Mouse (Mus musculus): ENCODE data around the gene Btbd9.

Btbd9 gene

DNA sequence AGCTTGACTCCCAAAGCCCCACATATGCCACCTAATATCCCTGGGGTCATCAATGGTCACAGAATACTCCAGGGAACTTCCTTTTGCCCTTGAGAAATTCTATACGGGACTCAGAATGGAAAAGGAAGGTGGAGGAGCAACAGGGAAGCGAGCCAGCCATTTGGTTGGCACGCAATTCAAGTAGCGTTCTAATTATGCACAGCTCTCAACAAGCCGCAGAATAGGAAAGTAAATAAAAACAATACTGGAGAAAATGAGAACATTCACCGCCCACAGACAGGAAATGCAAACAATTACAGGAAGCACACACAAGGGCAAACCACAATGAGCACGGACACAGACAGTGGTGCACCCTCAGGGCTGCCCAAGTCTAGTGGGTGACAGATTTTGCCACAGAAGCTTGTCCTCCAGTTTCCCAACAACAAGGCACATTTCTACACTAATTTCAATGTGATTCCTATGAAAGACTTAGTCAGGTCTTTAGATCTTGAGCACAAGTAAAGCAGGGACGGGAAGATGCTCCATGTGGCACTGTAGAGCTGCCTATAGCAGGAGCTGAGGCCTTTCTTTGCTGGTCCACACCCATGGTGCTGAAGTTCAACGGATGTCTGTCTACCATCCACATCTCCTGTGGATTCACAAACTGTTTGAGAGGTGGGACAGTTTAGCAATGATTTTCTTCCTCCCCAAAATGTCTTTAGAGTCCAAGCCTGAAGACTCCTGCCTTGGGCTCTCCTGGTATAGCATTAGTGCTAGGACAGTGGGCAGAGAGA, 232.4 kb downstream of the Btbd9 start:
- DNase-seq (ENCODE audit: low read depth, low spot score), result peak; percentile 27

DNA sequence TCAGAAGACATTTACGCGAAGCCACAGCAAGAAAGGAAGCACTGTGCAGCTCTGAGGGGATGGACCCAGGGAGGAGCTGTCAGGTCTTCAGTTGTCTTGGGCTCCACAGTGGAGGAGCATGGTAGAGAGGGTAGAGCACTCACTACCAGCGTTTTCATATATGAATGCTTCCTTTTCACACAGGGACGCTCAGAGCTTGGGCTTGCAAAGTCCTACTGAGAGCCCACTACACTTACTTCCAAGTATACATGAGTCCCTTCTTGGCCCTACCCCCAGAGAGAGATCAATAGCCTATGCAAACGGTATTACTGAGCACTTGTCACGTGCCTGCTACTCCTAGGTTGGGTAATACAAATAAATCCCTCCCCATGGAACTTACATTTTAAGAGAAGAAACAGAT, 234.7 kb downstream of the Btbd9 start:
- no peak for DNase-seq (ENCODE audit: low read depth, low spot score)

DNA sequence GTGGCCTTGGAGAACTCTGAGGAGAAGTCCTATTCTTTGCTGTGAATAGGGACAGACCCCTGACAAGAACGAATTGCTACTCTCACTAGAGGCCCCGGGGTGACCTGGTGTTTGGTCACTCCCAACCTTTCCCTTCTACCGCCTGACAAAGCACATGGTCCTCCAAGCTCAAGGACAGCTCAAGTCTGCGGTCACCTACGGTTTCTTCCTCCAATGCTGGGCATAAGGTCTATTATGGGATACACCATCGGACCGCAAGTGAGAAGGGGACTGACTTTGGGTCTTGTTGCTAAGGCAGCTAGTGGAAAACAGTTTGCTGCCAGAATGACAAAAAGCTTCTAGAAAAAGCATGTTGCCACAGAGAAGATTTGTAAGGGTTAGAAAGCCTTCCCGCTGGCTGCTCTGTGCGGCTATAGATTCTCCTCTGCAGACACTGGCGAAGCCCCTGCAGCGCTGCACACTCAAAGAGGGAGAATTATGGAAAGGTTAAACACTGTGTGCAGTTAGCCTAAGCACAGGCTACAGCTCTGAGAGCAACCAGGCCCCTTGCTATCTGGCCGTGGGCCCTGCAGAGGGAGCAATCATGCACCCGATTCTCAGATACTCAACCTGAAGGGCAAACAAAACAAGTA, 235.7 kb downstream of the Btbd9 start:
- peak; percentile 16 for DNase-seq (ENCODE audit: low read depth, low spot score)

DNA sequence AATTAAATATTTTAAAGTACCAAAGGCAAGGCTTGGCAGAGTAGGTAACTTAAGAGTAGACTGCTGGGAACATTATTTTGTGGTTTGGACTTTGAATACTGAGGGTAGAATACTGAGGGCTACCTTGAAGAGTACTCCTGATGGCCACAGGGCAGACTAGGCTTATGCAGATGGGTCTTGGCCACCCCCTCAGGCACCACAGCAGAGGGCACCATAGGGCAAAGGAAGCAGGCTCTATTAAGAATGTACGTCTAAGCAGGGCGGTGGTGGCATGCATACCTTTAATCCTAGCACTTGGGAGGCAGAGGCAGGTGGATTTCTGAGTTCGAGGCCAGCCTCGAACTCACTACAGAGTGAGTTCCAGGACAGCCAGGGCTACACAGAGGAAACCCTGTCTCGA, 237.0 kb downstream of the Btbd9 start:
- DNase-seq (ENCODE audit: low read depth, low spot score), result no peak

DNA sequence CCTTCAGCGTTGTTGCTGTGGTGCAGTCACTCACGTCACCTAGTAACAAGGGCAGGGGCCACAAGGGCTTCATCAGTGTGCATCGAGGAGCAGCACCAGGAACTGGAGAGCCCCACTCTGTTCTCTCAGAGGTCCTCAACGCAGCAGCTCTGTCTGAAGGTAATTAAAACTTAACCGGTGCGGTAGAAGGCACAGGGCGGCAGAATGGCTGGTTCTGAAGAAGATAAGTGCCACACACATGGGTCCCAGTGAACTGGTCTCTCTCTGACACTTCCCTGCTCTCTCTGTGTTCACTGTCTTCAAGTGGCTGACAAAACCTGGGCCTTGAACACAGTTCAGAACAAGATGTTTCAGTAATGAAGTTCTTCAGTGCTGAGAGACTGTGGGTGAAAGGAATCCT, 239.5 kb downstream of the Btbd9 start:
- peak; percentile 11 for DNase-seq (ENCODE audit: low read depth, low spot score)

DNA sequence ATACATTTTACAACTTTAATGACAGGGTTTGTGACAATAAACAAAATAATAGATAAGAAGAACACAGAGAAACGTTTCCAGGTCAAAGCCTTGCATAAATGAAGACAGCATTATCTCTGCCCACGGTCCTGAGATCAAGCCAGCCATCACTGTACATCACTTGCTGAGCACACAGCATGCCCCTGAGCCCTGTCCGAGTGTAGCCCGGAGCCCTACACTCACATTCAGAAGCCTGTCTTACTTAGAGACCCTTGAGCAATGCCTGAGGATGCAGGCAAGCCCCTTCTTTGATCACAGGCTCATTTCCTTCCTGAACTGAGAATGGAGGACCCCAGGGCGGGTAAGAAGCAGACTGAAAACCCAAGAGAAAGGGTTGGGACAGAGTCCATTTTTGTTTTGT, 240.0 kb downstream of the Btbd9 start:
- DNase-seq (ENCODE audit: low read depth, low spot score), result no peak

DNA sequence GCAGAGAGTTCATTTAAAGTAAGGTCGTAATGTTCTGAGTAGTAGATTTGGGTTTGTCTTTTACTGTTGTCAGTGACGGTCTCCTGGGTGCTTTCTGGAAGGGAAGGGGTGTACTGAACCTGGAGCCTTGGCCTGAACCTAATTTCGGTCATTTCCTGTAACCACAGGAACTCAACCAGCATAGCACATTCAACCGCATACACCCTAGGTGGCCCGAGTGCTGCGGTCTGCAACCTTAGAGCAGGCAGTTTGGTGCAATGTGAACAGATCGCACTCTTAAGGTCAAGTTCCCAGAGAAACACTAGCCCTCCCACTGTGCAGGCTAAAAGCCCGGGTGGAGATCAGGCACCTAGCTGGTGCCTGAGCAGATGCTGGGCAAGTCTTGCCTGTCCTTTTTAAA, 240.5 kb downstream of the Btbd9 start:
- DNase-seq (ENCODE audit: low read depth, low spot score), result peak; percentile 69

DNA sequence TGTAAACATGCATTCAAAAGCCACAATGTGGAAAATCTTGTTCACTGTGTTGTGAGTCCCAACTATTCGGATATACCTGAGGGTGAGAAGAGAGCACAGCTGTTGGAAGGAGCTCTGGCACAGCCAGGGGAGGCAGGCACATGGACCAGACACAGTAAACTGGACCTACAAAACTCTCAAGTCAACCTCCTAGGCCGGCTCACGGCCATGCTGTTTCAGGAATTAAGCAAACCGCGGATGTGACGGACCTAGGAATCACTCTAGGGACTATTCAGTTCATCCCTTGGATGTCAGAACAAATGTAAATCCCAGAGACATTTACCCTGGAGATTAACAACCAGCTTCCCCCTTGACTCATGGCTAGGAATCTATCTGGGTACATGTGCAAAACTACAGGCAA, 242.0 kb downstream of the Btbd9 start:
- no peak for DNase-seq (ENCODE audit: low read depth, low spot score)

DNA sequence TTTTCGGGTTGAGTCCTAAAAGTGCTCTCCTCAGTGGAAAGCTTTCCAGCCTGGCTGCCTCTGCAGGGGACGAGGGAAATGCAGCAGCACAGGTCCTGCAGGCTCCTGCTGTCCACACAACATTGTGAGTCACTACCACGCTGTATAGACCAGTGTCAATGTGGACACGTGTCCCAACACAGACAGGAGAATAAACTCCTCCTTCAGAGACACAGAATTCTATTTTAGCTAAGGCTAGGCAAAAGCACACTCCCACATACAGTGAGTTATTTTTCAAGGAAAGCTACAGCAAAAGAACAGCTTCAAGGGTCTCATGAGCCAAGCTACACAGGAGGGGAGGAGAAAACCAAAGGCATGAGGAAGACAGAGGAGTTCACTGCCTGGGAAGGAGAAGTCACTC, 243.2 kb downstream of the Btbd9 start:
- no peak for DNase-seq (ENCODE audit: low read depth, low spot score)

DNA sequence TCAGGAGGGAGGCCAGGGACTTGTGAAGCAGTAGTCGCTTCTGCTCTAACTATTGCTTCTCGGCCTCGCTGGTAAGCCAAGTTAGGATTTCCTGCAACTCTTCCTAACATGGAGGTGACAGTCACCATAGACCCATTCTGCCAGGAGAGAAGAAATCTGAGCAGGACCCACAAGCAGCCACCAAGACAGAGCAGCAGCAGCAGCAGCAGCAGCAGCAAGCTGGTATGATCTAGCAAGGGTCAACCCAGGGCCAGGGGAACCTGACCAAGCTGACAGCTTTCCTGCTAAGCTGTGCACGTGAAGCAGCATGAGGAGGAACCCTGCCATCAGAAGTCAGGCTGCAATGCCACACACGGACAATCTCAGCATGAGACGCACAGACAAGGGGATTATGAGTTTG, 244.9 kb downstream of the Btbd9 start:
- DNase-seq (ENCODE audit: low read depth, low spot score), result no peak

DNA sequence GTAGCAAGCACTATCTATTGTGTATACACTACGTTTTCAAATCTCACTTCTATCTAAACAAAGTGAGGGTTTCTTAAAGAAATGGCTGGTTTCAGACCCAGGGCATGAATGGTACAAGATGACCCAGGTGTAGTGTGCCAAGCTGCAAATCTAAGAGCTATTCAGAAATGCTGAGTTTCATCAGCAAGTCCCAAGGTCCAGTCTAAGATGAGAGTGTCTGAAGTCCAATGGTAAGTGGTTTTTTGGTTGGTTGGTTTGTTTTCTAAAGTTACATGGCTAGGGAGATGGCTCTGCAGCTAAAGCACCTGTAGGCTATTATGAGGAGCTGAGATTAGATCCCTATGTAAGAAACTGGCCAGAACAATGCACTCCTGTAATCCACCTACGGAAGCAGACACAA, 246.8 kb downstream of the Btbd9 start:
- DNase-seq (ENCODE audit: low read depth, low spot score), result no peak

DNA sequence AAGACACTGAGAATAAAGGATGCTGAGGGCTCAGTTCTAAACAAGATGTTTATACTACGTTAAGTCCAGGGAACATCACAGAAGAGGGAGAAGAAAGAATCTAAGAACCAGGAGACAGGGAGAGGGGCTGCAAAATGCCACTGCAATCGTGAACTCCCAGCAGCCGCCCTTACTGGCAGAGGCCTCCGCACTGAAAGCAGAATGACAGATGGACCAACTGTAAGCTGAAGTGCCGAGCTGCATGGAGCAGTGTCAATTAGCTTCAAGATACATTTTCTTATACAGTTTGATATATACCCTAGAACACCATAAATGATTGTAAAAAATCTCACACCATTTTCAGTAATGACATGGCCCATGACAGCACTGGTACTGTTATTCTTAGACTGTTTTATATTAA, 247.4 kb downstream of the Btbd9 start:
- DNase-seq (ENCODE audit: low read depth, low spot score), result no peak

DNA sequence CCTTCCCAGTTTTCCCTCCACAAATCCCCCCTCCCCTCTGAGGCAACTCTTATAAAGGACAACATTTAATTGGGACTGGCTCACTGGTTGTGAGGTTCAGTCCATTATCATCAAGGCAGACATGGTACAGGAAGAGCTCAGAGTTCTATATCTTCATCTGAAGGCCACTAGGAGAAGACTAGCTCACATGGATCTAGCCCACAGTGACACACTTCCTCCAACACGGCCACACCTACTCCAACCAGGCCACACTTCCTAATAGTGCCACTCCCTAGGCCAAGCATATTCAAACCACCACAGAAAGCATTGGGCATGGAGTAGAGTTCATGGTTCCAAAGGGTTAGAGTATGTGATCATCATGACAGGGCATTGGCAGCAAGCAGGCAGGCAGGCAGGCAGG, 249.4 kb downstream of the Btbd9 start:
- no peak for DNase-seq (ENCODE audit: low read depth, low spot score)

DNA sequence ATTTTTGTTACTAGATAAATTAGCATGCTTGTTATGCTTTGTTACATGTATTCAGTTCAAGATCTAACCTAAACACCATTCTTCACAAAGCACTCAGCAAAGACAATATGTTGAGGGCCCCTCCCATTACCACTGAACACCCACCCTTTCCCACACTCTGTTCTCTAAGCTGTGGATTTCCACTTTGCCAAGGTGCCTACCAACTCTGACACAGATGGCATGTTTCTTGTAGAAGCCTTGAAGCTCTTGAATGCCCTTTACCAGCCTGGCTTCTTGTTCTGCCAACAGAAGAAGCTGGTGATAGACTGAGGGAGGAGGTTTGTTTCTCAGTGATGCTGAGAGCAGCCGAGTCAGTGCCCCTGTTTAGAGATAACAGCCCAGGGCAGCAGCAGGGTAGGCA, 256.0 kb downstream of the Btbd9 start:
- no peak for DNase-seq (ENCODE audit: low read depth, low spot score)

DNA sequence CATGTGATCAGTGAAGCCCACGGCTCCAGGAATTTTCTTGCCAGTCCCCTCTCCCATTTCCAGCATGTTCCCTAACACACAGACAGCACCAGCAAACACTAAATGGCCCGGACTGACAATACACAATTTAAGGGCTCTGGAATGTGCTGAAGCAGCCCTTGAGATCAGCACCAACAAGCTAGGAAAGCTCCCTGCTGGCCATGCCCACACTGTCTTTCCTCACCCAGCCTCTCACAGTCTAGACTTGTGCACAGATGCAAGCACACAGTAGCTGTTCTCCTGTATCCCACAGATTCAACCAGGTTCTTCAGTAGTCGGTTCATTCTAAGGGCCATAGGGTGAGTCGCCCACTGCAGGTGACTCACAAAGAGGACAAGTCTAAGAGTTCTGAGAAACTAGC, 263.6 kb downstream of the Btbd9 start:
- peak; percentile 25 for DNase-seq (ENCODE audit: low read depth, low spot score)

DNA sequence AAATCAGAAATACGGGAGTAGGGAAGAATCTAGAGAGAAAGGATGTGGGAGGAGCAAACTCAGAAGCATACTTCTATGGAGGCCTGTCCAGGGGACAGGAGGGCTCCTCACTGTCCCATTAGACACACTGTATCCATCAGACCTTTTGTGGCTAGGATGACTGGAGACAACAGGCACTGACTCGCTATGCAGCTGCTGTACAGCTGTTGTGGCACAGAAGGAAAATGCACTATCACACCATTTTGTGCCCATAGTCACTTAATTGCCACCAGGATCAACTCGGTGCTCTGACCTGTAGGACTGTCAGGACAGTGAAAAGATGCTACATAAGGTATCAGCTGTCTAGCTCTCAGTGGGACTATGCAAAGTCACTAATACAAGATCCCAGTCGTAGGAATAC, 266.7 kb downstream of the Btbd9 start:
- DNase-seq (ENCODE audit: low read depth, low spot score), result no peak

DNA sequence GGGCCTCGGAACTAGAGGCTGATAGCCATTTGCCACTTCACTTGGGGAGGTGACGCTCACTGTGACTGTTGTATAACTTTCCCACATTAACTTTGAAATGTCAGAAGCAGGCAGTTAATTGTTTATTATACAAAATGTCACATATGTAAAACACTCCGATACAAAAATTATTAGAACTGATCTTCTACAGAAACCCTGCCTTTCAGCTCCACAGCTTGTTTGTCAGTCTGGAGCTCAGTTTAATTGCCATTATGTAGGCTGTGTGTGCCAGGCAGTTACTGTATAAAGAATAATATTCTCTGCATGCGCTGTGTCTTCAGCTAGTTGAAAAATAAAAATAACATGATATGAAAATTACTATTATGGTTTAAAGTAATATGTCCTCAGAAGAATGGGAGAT, 267.4 kb downstream of the Btbd9 start:
- DNase-seq (ENCODE audit: low read depth, low spot score), result no peak

DNA sequence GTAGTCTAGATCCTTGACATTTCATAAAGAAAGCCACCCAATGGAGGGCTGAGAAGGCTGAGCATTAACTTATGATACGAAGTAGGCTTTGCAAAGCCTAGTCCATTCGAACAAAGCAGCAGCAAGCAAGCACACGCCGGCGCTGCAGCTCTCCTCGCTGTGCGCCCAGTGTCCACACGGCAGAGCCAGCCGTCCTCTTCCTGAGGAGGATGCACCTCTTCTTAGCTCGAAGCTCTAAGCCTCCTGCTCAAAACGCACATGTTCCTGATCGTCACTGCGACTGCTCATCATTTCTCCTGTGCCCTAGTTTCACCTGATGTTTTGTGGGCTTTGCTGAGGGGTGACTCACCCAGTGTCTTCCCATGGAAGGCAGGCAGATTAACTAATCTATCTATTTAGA, 268.0 kb downstream of the Btbd9 start:
- DNase-seq (ENCODE audit: low read depth, low spot score), result no peak

DNA sequence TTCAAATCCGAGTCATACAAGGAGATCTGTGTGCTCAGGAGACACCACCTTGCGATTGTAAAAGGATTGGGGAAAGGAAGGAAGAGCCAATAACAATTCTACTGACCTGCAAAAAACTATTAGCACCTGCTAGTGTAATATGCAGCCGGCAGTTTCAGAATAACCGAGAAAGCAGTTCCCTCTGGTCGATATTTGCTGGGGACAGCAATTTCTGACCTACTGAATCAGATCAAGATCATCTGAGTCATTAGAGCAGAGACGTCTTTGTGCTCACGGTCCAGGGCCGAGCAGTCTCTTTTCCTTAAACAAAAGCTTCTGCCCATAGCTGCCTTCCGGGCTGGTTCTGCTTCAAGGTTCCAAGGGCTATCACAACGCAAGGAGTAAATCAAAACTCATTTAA, 269.1 kb downstream of the Btbd9 start:
- no peak for DNase-seq (ENCODE audit: low read depth, low spot score)

DNA sequence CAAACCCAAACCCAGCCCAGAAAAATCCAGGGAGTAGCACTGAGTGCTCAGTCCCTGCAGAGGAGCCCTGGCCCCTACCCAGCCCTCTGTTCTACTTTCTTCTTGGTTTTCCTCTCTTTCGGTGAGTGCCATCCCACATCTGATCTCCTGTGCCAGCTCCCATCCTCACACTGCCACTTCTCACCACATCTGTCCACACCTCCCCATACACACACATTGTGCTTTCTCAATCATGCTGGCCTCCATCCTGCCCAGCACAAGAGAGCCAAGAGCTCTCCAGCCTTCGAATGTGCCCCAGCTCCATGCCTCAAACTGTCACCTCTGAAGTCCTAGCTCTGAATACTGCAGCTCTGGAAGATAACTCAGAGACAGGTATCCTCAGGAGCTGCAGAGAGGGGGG, 271.5 kb downstream of the Btbd9 start:
- no peak for DNase-seq (ENCODE audit: low read depth, low spot score)

DNA sequence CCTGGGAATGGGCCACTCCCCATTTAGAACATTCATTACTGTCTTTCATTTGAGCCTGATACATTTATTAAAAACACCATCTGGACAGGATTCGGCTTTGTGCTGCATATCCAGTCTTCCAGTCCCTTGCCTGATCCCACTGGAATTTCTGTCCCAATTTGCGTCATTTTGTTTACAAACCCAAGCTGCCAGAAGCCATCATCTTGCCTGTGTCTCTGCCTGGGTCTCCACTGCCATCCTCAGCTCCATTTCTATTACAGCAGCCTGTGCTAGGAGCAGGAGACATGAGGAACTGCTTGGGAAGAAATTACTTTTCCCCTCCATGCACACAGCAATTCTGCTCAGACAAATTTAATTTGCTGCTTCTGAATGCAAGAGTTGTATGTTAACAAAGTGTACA, 274.9 kb downstream of the Btbd9 start:
- no peak for DNase-seq (ENCODE audit: low read depth, low spot score)

DNA sequence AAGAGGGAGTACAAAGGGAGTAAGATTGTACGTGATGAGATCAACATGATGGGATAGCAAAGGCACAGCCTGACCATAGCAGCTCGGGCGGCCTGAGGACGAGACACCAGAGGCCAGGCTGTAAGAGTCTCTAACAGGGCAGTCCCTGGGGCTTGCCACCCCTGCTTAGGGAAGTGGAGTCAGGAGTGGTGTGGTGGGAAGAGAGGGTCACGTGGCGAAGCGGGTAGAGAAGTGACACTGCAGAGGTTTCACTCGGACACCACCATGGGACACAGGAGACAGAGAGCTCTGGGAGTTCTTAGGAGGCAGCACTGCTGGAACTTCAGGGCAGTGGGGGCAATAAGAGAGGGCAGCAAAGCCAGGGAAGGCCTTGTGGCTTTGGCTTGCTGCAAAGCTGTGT, 278.9 kb downstream of the Btbd9 start:
- DNase-seq (ENCODE audit: low read depth, low spot score), result no peak

DNA sequence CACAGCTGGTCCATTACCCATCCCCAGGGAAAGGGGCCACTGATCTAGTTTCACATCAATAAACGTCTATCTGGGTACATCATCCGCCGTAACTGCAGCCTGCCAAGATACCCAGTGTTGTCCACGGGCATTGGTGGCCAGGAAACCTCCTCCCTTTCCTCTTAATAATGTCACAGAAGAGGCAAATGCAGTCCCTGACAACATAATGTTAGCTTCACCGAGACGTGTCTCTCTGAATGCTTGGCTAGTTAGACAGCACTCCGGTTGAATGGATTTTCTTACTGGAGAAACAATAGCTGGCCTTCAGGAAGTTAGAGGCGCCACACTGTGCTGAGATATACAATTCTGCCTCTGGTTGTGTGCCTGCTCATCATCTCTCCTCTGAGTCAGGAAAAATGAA, 280.2 kb downstream of the Btbd9 start:
- no peak for DNase-seq (ENCODE audit: low read depth, low spot score)

DNA sequence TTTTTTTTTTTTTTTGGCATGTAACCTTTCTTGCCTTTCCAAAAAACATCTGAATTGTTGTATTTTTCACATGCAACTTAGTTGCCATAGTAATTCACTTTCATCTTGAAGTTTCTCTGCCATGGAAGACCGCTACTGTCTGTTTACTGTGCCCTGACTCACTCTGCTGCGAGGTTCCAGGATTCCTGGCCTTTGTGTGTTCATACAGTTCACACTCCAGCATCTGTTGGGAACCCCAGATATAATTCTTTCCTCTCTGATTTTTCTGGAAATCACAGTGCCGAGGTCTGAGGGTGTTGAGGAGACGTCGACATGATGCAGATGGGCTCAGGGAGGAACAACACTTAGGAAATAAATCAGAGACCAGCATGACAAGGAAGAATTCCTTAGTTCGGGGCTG, 283.6 kb downstream of the Btbd9 start:
- DNase-seq (ENCODE audit: low read depth, low spot score), result no peak

Data from R1 (cell line).